Mouse (Mus musculus): ENCODE data around the gene Aff2.

Gene Aff2

DNA sequence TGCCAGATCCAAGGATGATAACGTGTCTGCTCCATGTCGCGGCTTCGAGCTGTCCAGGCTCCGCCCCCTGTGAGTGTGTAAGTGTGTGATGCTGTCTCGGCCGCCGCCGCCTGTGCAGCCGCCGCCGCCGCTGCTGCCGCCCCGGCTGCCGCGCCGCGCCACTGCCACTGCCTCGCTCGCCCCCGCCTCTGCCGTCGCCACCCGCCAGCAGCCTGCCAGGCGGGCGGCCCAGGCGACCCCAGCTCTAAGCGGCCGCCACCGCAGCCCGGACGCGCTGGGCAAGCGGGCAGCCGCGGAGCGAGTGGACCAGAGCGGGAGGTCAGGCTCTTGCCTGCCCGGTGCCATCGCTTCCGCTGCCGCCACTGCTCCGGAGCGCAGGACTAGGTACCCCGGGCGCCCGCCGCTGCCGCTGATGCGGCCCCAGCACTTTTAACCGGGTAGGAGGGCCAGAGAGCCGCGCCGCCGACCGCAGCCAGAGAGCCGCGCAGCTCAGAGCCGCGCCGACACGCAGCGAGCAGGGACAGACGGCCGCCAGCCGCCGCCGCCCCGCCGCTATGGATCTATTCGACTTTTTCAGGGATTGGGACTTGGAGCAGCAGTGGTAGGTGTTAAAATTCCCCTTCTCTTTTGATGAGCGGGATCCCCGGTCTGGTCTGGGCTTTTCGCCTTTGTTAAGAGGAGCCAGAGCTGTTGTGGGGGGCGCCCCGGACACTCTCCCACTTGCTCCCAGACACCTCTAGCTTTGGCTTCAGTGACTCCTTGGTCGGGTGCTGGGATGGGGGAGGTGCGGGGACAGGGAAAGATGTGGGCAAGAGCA lies at the start of gene Aff2:
Gene Aff2 (plus strand): TSS at position 57 of the 817 bp plus-strand sequence.
- DNase-seq = peak; percentile 3

DNA sequence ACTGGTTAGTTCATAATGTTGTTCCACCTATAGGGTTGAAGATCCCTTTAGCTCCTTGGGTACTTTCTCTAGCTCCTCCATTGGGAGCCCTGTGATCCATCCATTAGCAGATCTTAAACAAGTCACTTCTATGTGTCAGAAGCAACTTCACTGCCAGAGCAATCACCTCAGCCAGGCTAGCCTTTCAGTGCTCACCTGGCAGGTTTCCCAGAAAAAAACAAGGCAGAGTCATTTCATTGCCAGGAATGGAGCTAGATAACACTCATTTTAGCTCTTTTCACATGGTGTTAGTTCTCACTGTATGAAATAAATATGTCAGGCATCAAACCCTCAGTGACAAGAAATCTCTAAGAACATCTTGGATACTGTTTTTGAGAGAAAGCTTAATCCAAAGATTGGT lies 22.8 kb upstream of the Aff2 start:
- DNase-seq = no peak

DNA sequence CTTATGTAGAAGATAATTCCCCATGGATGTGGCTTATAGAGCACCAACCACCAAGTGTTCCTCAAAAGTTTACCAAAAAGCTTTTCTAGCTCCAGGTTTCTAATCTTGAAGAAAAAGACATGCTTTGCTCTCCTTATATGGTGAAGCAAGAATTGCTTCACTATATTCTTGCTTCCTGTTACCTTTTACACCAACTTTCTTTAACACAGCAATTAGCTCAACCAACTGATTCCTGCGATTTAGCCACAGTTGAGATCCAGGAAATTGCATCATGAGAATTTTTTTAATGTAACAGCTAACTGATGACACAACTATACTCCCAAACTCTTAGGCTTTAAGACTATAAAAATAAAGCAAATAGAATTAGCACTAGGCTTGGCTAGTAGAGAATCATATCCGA lies 4.5 kb upstream of the Aff2 start:
- no peak for DNase-seq

DNA sequence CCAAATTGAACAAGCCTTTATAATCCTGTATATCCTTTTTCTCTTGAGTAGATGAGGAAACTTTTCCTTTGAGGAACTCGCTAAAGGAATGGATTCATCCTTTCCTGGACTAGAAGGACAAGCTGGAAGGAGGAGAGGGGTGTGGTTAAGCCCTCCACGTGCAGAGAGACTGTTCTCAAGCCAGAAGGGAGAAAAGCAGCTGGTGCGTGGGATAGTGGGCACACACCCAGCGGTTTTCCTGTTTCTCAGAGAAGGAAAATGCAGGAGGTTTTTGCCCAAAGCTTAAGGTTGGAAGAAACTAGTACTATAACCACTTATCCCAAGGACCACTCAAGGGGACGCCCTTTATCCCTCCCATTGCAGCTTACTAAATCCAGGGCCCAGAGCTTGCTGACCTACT lies 734 bp upstream of the Aff2 start:
- no peak for DNase-seq

DNA sequence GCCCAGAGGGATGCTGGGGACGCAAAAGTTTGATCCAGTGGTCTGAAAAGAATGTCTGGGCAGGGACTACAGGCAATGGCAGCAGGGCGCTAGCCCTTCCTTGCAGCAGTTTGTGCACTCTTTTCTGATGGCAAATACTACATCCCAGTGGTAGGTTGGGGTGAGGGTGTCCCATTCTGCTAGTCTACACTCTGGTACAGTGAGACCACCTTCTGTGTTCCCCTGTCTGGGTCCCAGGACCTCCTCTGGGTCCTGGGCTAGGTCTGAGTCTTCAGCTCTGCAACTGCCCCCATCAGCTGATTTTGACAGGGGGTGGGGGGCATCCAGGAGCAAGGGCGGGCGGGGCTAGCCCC lies 233 bp upstream of the Aff2 start:
- no peak for DNase-seq

DNA sequence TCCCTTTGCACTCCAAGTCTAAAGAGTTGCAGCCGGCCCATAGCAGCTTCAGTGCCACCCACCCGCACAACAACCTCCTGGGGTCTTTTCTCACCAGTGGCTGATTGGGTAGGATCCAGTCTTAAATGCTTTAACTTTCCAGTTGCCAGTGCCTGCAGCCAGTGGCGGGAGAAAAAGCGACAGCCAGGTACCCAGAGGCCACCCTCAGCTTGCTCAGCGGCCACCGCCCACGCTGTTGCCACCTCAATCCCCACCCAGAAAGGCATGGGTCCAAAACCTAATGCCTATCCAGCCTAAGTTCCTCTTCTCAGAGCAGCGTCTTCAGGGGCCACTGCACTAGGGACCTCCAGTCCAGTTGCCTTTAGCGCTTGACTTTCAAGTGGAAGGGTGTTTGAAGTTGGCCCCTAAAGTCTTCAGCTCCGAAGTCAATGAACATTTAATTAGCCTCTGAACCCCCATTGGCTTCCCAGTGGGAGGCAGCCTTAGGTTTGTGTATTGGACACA lies 1.0 kb downstream of the Aff2 start:
- no peak for DNase-seq

- DNase-seq = peak; percentile 6
Measured at GRCm38 (mm10) chrX:69364198-69364597, 4.1 kb downstream of the Aff2 start.

DNA sequence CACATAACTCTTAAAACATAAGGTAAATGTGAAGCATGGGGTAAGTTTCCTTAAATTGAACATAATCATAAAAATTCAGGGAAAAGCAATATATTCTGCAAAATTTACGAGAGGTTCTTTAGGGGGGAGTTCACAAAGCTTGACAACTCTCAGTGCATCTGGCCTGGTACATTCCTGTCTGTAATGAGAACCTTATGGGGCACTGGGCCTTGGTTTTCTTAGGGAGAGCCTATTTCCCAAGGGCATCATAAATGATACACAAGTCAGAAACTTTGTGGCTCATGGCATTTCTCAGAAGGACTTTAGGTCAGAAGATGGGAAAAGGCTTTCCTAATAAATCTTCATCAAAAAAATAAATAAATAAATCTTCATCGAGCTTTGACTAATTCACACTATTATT lies 13.2 kb downstream of the Aff2 start:
- no peak for DNase-seq

GRCm38 (mm10) chrX:69389738-69390137 lies 29.6 kb downstream of the Aff2 start:
- peak; percentile 28 for DNase-seq

- no peak for DNase-seq
Measured at GRCm38 (mm10) chrX:69415043-69415442, 54.9 kb downstream of the Aff2 start.

DNA sequence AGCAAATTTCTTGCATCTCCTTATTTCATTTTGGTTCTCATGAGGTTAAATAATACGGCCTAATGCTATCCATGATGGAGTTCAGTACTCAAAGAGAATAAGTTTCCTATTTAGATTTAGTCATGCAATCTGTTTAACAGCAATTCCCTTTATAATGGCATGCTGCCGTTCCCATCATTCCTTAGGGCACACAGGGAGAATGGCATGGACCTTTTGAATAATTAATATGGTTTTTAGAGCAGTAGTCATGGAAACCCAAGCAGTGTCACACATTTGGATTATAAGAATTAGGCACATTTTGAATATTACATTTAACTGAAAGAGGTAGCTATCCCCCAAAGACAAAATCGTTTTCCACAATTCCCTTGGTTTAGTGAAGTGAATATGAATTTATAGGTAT lies 78.3 kb downstream of the Aff2 start:
- no peak for DNase-seq

- no peak for DNase-seq
Measured at GRCm38 (mm10) chrX:69441937-69442336, 81.8 kb downstream of the Aff2 start.

- no peak for DNase-seq
Measured at GRCm38 (mm10) chrX:69460896-69461295, 100.8 kb downstream of the Aff2 start.

- DNase-seq = no peak
Measured at GRCm38 (mm10) chrX:69502061-69502460, 142.0 kb downstream of the Aff2 start.

DNA sequence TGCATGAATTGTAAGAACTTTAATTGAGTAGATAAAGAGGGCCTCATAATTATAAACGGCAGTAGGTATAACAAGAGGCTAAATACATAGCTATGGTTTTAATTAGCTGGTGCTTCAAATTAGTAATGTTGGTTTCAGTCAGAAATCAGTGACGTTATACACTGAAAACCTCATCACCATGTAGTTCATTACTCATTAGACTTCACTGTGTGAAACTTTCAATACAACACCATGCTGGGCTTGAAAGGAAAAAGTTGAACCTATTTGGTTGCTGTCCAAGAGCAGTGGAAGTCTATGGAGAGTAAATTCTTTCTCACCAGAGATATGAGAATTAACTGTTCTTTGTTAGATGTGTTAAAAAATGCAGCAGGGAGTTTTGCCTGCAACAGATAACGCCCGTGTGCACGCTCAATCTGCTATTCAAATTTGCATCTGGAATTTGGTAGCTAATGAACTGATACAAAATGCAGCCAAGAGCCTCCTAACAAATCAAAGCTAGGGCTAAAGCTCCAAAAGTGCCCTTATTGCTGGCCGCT lies 158.0 kb downstream of the Aff2 start:
- no peak for DNase-seq

GRCm38 (mm10) chrX:69540811-69541210 lies 180.7 kb downstream of the Aff2 start:
- no peak for DNase-seq

GRCm38 (mm10) chrX:69579903-69580459 lies 219.9 kb downstream of the Aff2 start:
- DNase-seq = no peak

DNA sequence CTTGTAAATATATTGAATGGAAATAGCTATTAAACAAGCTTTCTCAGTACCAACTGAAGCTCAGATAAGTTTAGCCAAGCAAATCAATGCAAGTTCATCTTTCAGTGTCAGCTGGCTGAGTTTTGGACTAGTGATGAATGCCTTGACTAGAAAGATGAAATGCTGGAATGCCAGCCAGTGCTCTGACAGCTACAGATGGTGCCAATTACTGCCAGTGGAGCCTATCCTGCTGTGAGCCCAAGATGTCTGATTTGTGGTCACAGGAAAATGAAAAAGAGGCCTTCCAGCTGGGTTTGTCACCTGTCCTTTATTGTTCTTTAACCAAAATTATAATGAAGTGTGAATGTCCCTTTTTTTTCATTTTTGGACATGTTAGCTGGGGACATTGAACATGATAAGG lies 248.7 kb downstream of the Aff2 start:
- no peak for DNase-seq

DNA sequence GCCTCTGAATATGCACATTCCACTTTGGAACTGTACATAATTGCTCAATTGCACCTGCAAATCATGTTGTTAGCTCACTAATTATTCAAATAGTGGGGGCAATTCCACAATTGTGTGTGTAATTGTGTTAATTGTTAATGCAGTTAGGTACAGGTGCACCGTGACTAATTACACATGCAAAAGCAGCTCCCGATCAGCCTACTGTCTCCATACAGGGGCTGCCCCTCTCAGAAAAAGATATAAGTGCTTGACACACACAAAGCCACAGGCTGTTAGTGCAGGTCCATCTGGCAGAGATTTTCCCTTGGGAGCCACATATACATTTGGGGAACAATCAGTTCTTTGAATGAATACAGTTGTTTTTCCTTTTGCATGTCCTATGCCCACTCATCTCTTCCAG lies 302.9 kb downstream of the Aff2 start:
- DNase-seq = no peak

GRCm38 (mm10) chrX:69666145-69666677 lies 306.1 kb downstream of the Aff2 start:
- DNase-seq = no peak

DNA sequence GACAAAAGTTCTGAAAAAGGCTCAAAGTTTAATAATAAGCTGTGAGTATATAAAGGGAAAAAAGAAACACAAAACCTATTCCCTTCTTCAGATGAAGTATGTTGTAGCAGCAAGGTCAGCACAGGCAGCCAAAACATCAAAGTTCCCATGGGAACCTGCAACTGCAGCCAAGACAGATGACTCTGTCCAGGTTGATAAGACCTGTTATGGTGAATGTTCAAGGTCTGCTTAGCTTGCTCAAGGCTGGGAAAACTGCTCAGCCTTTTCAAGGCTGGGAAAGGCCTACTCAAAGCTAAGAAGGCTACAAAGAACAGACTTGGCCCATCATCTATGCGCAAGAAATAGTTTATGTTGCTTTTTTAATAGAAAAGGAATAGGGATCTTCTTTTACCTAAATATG lies 315.6 kb downstream of the Aff2 start:
- DNase-seq = no peak

DNA sequence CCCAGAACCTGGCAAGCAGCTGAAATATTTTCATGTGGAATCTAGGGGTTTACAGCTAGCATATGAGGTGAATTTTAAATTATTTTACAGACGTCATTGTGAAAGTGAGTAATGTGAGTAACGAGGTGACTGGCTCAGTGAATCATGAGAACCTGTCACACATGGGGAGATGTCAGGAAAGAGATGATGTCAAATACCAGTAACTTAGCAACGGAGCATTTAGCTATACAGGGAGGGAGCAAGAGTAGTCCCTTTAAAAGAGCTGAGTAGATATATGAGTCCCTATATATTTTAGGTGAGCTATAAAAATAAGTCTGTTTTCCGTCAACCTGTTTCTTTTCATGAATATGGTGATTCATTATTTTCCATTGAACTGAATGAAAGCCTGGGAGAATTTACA lies 338.7 kb downstream of the Aff2 start:
- no peak for DNase-seq

DNA sequence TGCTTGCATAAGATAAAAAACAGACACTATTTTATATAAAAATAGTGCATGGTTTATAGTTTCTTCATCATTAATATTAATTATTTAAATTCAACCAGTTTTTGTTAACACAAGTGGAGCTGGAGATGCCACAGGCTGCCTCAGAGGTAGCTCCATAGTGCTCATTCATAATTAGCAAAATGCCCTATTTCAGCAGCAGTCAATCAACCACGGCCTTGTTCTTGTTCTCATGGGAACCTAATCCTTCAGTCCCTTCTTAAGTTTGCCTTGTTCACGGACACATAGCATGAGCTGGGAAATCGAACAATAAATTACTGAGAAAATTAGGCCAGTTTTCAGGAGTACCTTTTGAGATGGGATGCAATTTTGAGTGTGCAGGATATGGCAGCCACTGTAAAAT lies 378.9 kb downstream of the Aff2 start:
- no peak for DNase-seq

- DNase-seq = no peak
Measured at GRCm38 (mm10) chrX:69744962-69745597, 385.0 kb downstream of the Aff2 start.

Measured in kidney, adult 9 months (tissue).